Mouse (Mus musculus) MEL (cell line): ENCODE data around the gene Cdk12.

Experiments used
- CTCF ChIP-seq, 3 experiments: IDR thresholded peaks in 2 of 3; conservative IDR thresholded peaks in 1 of 3; 2 replicates each; pipeline ENCODE4 v1.5.1; 2011 to 2012; ENCODE audit warnings: low read length in 3 of 3, low read depth in 2 of 3, mild to moderate bottlenecking in 2 of 3, improper control_type of control experiment in 1 of 3, inconsistent platforms in 1 of 3, mixed read lengths in 1 of 3, moderate library complexity in 1 of 3; ENCODE audit not compliant: control insufficient read depth in 1 of 3, insufficient read depth in 1 of 3, poor library complexity in 1 of 3, severe bottlenecking in 1 of 3
- E2F4 ChIP-seq: IDR thresholded peaks from 2 replicates; pipeline ENCODE4 v1.6.1; 2011; ENCODE audit warnings: low read depth, low read length, improper control_type of control experiment, borderline replicate concordance
- EP300 ChIP-seq, 2 experiments: IDR thresholded peaks; 2 replicates each; pipeline ENCODE4 v1.6.1; 2011; ENCODE audit warnings: improper control_type of control experiment in 2 of 2, low read length in 2 of 2, low read depth in 1 of 2, mild to moderate bottlenecking in 1 of 2
- GATA1 ChIP-seq: IDR thresholded peaks from 2 replicates; pipeline ENCODE4 v1.6.1; 2011; ENCODE audit warnings: low read depth, low read length, improper control_type of control experiment
- HCFC1 ChIP-seq: IDR thresholded peaks from 2 replicates; pipeline ENCODE4 v1.6.1; 2012; ENCODE audit warnings: low read depth, mild to moderate bottlenecking, inconsistent platforms, low read length, improper control_type of control experiment, moderate library complexity
- MEF2A ChIP-seq: IDR thresholded peaks from 2 replicates; pipeline ENCODE4 v1.6.1; 2014; ENCODE audit warnings: low read depth, mild to moderate bottlenecking, inconsistent platforms, low read length, improper control_type of control experiment; ENCODE audit not compliant: poor library complexity, insufficient replicate concordance, severe bottlenecking; ENCODE audit errors: extremely low read depth
- SMC3 ChIP-seq: IDR thresholded peaks from 2 replicates; pipeline ENCODE4 v1.6.1; 2011; ENCODE audit warnings: low read depth, low read length, improper control_type of control experiment
- USF1 ChIP-seq: IDR thresholded peaks from 2 replicates; pipeline ENCODE4 v1.6.1; 2014; ENCODE audit warnings: low read depth, mild to moderate bottlenecking, inconsistent platforms, low read length, improper control_type of control experiment, moderate library complexity
- ZKSCAN1 ChIP-seq: IDR thresholded peaks from 2 replicates; pipeline ENCODE4 v1.6.1; 2012; ENCODE audit warnings: low read depth, mild to moderate bottlenecking, inconsistent platforms, low read length, improper control_type of control experiment, moderate library complexity

DNA sequence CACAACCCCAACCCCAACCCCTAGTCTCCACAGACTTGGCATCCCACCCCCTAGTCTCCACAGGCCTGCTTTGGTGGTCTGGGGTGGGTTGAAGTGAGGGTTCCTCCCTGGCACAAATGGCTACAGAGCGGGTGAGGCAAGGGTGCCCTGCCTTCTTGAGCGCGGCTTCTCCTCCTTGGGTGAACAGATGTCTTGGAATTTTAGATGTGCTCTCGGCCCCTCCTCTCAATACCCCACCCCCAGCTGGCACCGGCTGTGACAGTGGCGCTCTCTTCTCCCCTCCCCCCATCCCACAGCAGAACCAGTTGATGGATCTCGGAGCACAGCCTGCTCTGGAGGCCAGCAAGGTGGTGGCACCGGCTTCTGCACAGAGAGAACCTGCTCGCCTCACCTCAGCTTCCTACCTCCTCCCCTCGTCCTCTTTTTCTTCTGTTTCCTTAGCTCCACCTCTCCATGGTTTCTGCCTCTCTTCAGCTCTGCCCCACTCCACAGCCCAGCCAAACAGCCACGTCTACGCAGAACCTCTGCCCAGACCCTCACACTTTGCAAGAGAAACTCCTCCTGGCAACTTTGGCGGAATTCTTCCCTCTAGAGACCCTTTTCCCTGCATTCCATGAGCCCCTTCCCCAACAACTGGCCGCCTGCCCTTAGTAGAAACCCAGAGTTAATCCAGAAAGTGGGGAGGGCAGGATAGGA is 115.7 kb downstream of the Cdk12 start:
- TF ChIP-seq E2F4 (no peak), USF1 (no peak), HCFC1 (no peak), MEF2A (no peak), SMC3 (no peak), CTCF (IDR thresholded peaks at IDR 0.05 in 2 of 3, conservative IDR thresholded peaks at IDR 0.05 in 1 of 3; ENCODE audit: control insufficient read depth in 1 of 3, insufficient read depth in 1 of 3, low read depth in 2 of 3, low read length in 3 of 3, poor library complexity in 1 of 3, severe bottlenecking in 1 of 3) (no peak), EP300 (IDR thresholded peaks at IDR 0.05; ENCODE audit: low read depth in 1 of 2, low read length in 2 of 2) (no peak), ZKSCAN1 (no peak), GATA1 (no peak)
